Mouse (Mus musculus) midbrain, embryonic 16.5 days (tissue): ENCODE data around the gene 1700001P01Rik. TPM values are rescaled to one million over a fixed set of nuclear protein-coding genes. Genes with fewer than 3 reads are reported as not detected.

ENCODE experiments used
- ATAC-seq: fragments of 200-750 bp; cut with Nextera tagmentation; 2 replicates; pipeline ENCODE4 v1.8.0; 2017; ENCODE audit warnings: moderate TSS enrichment
- H3K27ac ChIP-seq: fragments of 300-500 bp; sonication (generic); 2 replicates; pipeline ENCODE4 v1.5.1; 2014; ENCODE audit warnings: mild to moderate bottlenecking, low read length, mixed read lengths
- H3K27me3 ChIP-seq: fragments of 300-500 bp; sonication (generic); 2 replicates; pipeline ENCODE4 v1.6.1; 2014; ENCODE audit warnings: low read depth, low read length, mixed read lengths; ENCODE audit not compliant: control insufficient read depth, insufficient read depth
- H3K36me3 ChIP-seq: fragments of 300-500 bp; sonication (generic); 2 replicates; pipeline ENCODE4 v1.6.1; 2014; ENCODE audit warnings: mild to moderate bottlenecking, low read length, moderate library complexity, mixed read lengths; ENCODE audit not compliant: control insufficient read depth, insufficient read depth
- H3K4me1 ChIP-seq: fragments of 300-500 bp; sonication (generic); 2 replicates; pipeline ENCODE4 v1.6.1; 2014; ENCODE audit warnings: mild to moderate bottlenecking, low read length, mixed read lengths; ENCODE audit not compliant: control insufficient read depth, insufficient read depth
- H3K4me2 ChIP-seq: fragments of 300-500 bp; sonication (generic); 2 replicates; pipeline ENCODE4 v1.6.1; 2014; ENCODE audit warnings: mild to moderate bottlenecking, low read length, mixed read lengths
- H3K4me3 ChIP-seq: fragments of 300-500 bp; sonication (generic); 2 replicates; pipeline ENCODE4 v1.5.1; 2014; ENCODE audit warnings: low read depth, mild to moderate bottlenecking, low read length, moderate library complexity, mixed read lengths
- H3K9ac ChIP-seq: fragments of 300-500 bp; sonication (generic); 2 replicates; pipeline ENCODE4 v1.6.1; 2014; ENCODE audit warnings: low read depth, low read length, mixed read lengths
- H3K9me3 ChIP-seq: fragments of 300-500 bp; sonication (generic); replicated peaks from 2 replicates; pipeline ENCODE4 v1.6.1; 2014; ENCODE audit warnings: mild to moderate bottlenecking, low read length, mixed read lengths; ENCODE audit not compliant: control insufficient read depth, poor library complexity, severe bottlenecking
- WGBS: fragments of 180-500 bp; shearing (Covaris S2); extraction: QIAGEN DNeasy Blood & Tissue Kit; methylation state at CpG from one replicate; pipeline ENCODE4 v1.1.7; 2014; 5-methylcytosine and 5-hydroxymethylcytosine counted together
- polyA plus RNA-seq: library from polyadenylated mRNA; unstranded; fragments of >200 nt; fragmentation: Nextera tagmentation; extraction: Ambion mirVana; gene quantifications from 2 replicates; pipeline ENCODE4 v1.2.1, GENCODE M21; 2015

1700001P01Rik gene
- 0.74 TPM in 1 of 2 replicates, not detected in the other for polyA plus RNA-seq

- Histone ChIP-seq H3K9me3 (no peaks in the 10 kb centered on the region), H3K9ac (no peak within 1 kb of the TSS), H3K27me3 (no peaks in the 10 kb centered on the region), H3K4me3 (no peak within 1 kb of the TSS), H3K27ac (no peak within 1 kb of the TSS), H3K4me1 (peaks cover 13% of the 10 kb centered on the region), H3K36me3 (peaks cover 35% of the 10 kb centered on the region), H3K4me2 (no peak within 1 kb of the TSS)
- WGBS, result 45% methylated on average over 17 of the region's 17 CpGs
- no peak for ATAC-seq
Observed at GRCm38 (mm10) chr11:97775808-97776496, at the start of gene 1700001P01Rik. Gene 1700001P01Rik, minus strand, starts transcription at chr11:97775918.

- Histone ChIP-seq H3K9me3 (no peaks in the 10 kb centered on the region), H3K27me3 (no peaks in the 10 kb centered on the region), H3K36me3 (peaks cover 25% of the 10 kb centered on the region), H3K27ac (no peak overlapping the region), H3K4me2 (no peak overlapping the region), H3K4me1 (no peaks in the 10 kb centered on the region), H3K4me3 (no peak overlapping the region), H3K9ac (no peak overlapping the region)
- 89% methylated on average over 10 of the region's 10 CpGs for WGBS
- no peak for ATAC-seq
Observed at GRCm38 (mm10) chr11:97825295-97825694, 49.6 kb upstream of the 1700001P01Rik start.

GRCm38 (mm10) chr11:97824895-97825294, 49.2 kb upstream of the 1700001P01Rik start:
- ATAC-seq, result no peak
- Histone ChIP-seq H3K4me1 (no peaks in the 10 kb centered on the region), H3K4me2 (no peak overlapping the region), H3K27me3 (no peaks in the 10 kb centered on the region), H3K9me3 (no peaks in the 10 kb centered on the region), H3K27ac (no peak overlapping the region), H3K36me3 (peaks cover 23% of the 10 kb centered on the region), H3K9ac (no peak overlapping the region), H3K4me3 (no peak overlapping the region)
- WGBS, result 68% methylated on average over 6 of the region's 6 CpGs

GRCm38 (mm10) chr11:97824168-97824567, 48.5 kb upstream of the 1700001P01Rik start:
- H3K9ac ChIP-seq, result no peak overlapping the region
- H3K4me3 ChIP-seq, result no peak overlapping the region
- 95% methylated on average over 11 of the region's 11 CpGs for WGBS
- no peaks in the 10 kb centered on the region for H3K4me1 ChIP-seq
- H3K27me3 ChIP-seq, result no peaks in the 10 kb centered on the region
- no peak for ATAC-seq
- no peak overlapping the region for H3K27ac ChIP-seq
- no peaks in the 10 kb centered on the region for H3K9me3 ChIP-seq
- no peak overlapping the region for H3K4me2 ChIP-seq
- peaks cover 21% of the 10 kb centered on the region for H3K36me3 ChIP-seq

- WGBS, result 71% methylated on average over 20 of the region's 20 CpGs
- Histone ChIP-seq H3K4me1 (peaks cover 7% of the 10 kb centered on the region), H3K4me2 (no peak overlapping the region), H3K27ac (no peak overlapping the region), H3K9me3 (no peaks in the 10 kb centered on the region), H3K9ac (no peak overlapping the region), H3K4me3 (no peak overlapping the region), H3K27me3 (no peaks in the 10 kb centered on the region), H3K36me3 (peaks cover 22% of the 10 kb centered on the region)
- no peak for ATAC-seq
Observed at GRCm38 (mm10) chr11:97822840-97823603, 47.3 kb upstream of the 1700001P01Rik start.

DNA sequence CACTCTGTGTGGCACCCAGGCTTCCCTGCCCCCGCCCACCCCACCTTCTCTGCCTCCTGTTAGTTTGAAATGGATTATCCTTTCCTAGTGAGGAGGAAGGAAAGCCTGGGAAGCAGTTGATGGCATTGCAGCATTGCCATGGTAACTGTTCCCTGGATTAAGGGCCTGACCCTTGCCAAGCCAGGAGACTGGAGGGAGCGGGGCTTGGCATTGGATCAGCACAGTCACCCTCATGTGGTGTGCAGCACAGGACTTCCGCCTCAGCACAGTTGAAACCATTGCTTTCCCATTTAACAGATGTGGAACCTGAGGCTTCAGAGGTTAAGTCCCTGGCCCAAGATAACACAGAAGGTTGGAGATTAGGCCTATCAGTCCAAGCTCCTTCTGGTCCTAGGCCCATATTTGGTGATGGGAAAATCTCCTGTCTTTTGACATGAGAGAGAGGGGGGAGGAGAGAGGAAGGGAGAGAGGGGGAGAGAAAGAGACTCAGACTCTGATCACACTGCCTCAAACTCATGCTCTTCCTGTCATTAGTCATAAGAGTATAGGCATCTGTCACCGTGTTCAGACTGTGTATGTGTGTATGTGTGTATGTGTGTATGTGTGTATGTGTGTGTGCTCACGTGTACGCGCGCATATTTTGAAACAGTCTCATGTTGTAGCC, 45.8 kb upstream of the 1700001P01Rik start:
- 88% methylated on average over 8 of the region's 8 CpGs for WGBS
- peaks cover 18% of the 10 kb centered on the region for H3K36me3 ChIP-seq
- H3K9ac ChIP-seq, result no peak overlapping the region
- no peak overlapping the region for H3K4me3 ChIP-seq
- no peak for ATAC-seq
- H3K27me3 ChIP-seq, result no peaks in the 10 kb centered on the region
- H3K27ac ChIP-seq, result no peak overlapping the region
- H3K9me3 ChIP-seq, result no peaks in the 10 kb centered on the region
- H3K4me2 ChIP-seq, result no peak overlapping the region
- H3K4me1 ChIP-seq, result peaks cover 10% of the 10 kb centered on the region

DNA sequence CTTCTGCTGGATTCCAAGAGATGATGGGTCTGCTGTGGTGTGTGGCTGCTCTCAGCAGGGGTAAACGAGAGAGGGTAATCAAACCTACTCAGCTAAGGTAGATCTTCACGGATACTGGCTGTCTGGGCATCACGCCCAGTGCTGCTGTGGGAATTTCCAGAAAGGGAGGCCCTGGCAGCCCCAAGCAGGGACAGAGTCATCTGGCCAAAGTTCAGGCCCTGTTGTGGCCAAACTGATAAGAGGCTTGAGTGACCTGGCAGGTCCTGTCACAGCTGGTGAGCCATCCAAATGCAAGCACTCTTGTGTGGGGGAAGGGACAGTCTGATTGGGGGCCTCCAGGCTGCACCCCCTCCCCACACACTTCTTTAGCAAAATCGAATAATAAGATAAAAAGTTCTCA, 45.1 kb upstream of the 1700001P01Rik start:
- no peak overlapping the region for H3K4me2 ChIP-seq
- no peak for ATAC-seq
- no peak overlapping the region for H3K27ac ChIP-seq
- no peaks in the 10 kb centered on the region for H3K9me3 ChIP-seq
- peaks cover 10% of the 10 kb centered on the region for H3K4me1 ChIP-seq
- 63% methylated on average over 4 of the region's 4 CpGs for WGBS
- no peak overlapping the region for H3K9ac ChIP-seq
- no peak overlapping the region for H3K4me3 ChIP-seq
- H3K27me3 ChIP-seq, result no peaks in the 10 kb centered on the region
- peaks cover 21% of the 10 kb centered on the region for H3K36me3 ChIP-seq

GRCm38 (mm10) chr11:97819923-97820322, 44.2 kb upstream of the 1700001P01Rik start:
- H3K9ac ChIP-seq, result no peak overlapping the region
- no peak overlapping the region for H3K4me3 ChIP-seq
- peaks cover 12% of the 10 kb centered on the region for H3K4me1 ChIP-seq
- ATAC-seq, result no peak
- H3K36me3 ChIP-seq, result peaks cover 17% of the 10 kb centered on the region
- no peak overlapping the region for H3K27ac ChIP-seq
- WGBS, result 76% methylated on average over 5 of the region's 5 CpGs
- H3K9me3 ChIP-seq, result no peaks in the 10 kb centered on the region
- no peak overlapping the region for H3K4me2 ChIP-seq
- H3K27me3 ChIP-seq, result no peaks in the 10 kb centered on the region

DNA sequence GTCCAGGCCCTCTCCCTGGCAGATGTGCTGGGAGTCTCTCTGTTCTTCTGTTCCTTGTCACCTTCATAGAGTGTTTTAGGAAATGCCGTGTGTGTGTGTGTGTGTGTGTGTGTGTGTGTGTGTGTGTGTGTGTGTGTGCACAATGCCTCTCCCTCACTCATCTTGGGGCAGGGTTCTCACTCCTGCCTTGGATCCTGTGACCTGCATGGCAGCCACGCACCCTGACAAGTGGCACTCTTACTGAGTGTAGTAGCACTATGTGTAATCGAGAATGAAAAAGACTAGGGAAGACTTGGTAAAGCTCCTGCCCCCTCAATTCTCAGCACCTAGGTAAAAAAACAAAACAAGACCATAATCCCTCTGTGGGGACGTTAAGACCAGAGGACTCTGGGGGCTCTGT, 43.4 kb upstream of the 1700001P01Rik start:
- Histone ChIP-seq H3K27ac (peak overlapping the region; percentile 63), H3K27me3 (no peaks in the 10 kb centered on the region), H3K4me2 (no peak overlapping the region), H3K9me3 (no peaks in the 10 kb centered on the region), H3K9ac (peak overlapping the region; percentile 36; the same call in 1 of the 2 replicates), H3K4me1 (peaks cover 12% of the 10 kb centered on the region), H3K4me3 (no peak overlapping the region), H3K36me3 (peaks cover 17% of the 10 kb centered on the region; the same call in 1 of the 2 replicates)
- no peak for ATAC-seq
- 41% methylated on average over 4 of the region's 4 CpGs for WGBS
